Mouse (Mus musculus): ENCODE measurements around the gene Gpatch3.
A peak's percentile ranks its signal among the peaks of the same experiment; 100 is the strongest.

The Gpatch3 gene

GRCm38 (mm10) chr4:133625621-133626071 lies 51.1 kb downstream of the Gpatch3 start:
- DNase-seq: no peak

- DNase-seq: no peak
These were observed 51.7 kb downstream of the Gpatch3 start for GRCm38 (mm10) chr4:133626221-133626620.

GRCm38 (mm10) chr4:133626621-133627020 lies 52.1 kb downstream of the Gpatch3 start:
- no peak for DNase-seq

GRCm38 (mm10) chr4:133627039-133627438 lies 52.5 kb downstream of the Gpatch3 start:
- peak; percentile 85 for DNase-seq

- DNase-seq: no peak
These were observed 54.0 kb downstream of the Gpatch3 start for GRCm38 (mm10) chr4:133628517-133628916.

GRCm38 (mm10) chr4:133629191-133629590 lies 54.6 kb downstream of the Gpatch3 start:
- DNase-seq: no peak

GRCm38 (mm10) chr4:133630326-133630920 lies 55.9 kb downstream of the Gpatch3 start:
- peak; percentile 72 for DNase-seq

GRCm38 (mm10) chr4:133631071-133631768 lies 56.7 kb downstream of the Gpatch3 start:
- peak; percentile 40 for DNase-seq

GRCm38 (mm10) chr4:133631769-133632411 lies 57.3 kb downstream of the Gpatch3 start:
- peak; percentile 62 for DNase-seq

GRCm38 (mm10) chr4:133632483-133633327 lies 58.2 kb downstream of the Gpatch3 start:
- peak; percentile 41 for DNase-seq

GRCm38 (mm10) chr4:133633332-133634042 lies 58.9 kb downstream of the Gpatch3 start:
- DNase-seq: peak; percentile 89
